Mouse (Mus musculus) layer of hippocampus, adult 11-12 months (tissue): Measurements from ENCODE around the gene Ide.
"Not testable (repeated sequence)": the region's sequence is repeated elsewhere in the genome, so short reads cannot be mapped to it uniquely, and the experiment has no call there.

Source experiments
- DNase-seq: peaks from one replicate; pipeline ENCODE4 v3.0.0; 2022; ENCODE audit warnings: low spot score

Ide gene

DNA sequence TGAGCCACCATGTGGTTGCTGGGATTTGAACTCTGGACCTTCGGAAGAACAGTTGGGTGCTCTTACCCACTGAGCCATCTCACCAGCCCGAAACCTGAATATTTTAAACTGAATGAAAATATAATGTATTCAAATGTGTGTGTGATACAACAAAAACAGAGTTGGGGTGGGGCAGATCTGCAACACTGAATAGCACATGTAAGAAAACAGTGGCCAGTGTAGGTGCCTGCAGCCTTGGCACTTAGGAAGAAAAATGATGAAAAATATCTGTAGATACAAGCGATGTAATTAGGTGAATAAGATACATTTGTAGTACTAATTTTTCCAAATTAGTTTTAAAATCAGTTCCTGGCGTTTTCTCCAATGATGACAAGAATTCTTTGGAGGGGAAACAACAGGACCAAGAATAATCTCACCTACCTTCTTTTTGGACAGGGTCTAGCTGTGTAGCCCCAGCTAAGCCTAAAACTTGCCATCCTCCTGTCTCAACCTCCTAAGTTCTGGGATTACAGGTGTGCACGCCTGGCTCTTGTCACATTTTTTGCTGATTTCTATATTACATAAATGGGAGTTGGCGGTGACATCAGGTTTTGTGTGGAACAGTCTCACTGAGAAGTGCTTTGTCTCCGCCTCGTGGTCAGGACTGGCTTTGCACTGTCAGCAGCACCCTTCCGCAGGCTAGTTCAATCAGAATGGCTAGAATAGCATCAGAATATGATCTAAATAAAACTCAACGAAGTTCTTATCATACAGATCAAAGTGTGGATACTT is 72.1 kb downstream of the Ide start:
- peak; percentile 92 for DNase-seq

DNA sequence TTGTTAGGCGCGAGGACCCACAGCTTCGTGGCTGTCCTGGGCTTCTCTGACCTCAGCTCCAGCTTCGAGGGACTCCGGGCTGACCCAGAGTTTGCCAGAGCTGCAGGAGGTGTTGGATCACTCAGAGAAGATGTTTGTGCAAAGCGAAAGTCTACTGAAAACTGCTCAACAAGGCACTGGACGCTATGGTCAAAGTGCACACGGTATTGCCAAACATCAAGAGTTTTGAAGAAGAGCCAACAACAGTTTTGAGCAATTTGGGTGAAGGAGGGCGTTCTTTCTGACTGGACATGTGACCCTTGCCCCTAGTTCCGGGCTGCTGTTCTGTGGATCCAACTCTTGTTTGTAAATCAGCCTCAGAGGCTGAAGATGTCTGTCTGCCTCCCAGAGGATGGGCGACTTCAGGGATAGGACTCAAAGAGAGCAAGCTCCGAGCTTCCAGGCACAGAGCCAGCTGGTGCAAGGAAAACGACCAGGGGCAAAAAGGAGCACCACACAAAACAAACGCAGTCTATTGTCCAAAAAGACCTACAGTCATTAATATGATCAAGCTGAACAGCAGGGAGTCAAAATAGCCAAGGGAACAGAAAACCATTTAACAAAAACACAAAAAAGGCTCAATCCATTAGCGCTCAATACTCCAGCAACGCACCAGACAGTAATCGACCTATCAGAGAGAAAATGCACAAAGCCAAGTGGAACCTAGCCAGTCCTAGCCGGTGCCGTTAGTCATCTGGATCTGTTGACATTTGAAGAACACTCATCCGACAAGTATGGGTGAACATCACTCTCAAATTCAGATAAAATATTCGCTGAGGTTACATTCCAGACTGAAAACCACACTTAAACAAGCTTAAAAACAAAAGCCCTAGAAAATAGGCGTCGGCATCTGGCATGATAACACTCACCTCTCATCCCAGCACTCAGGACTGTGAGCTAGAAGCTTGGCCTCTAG is 73.4 kb downstream of the Ide start:
- DNase-seq: peak; percentile 46

DNA sequence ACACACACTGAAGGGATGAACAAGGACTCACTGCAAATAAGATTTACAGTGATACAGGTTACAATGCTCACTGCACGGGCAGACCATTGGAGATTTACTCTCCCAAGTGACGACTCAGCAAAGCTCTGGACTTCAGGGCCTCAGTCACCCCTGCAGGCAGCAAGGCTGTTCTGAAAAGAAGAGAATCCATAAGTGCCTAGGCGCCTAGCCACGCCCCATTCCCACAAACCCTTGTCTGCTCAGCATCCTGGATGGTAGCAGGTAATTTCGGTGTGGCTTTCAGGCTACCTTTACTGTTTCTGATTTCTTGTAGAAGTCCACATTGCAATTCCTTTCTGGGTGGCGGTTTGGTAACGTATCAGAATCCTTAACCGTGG is 74.1 kb downstream of the Ide start:
- no peak for DNase-seq

- DNase-seq: no peak
These were observed 75.3 kb downstream of the Ide start for GRCm38 (mm10) chr19:37262389-37262788.

DNA sequence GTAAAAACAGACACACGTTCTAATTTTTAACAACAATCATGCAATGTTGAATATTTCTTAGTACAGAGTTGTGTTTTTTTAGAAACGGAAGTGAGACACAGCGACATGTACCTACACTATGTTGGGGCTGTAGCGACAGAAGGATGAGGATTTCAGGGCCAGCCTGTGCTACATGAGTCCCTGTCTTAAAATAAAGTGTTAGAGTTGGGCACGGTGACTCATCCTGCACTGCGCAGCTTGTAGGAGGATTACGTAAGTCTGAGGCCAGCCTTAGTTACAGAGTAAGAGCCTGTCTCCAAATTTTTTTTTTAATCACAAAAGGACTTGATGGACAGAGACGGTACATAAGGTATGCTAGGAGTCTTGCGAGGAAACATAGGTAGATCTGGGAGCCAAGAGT is 82.3 kb downstream of the Ide start:
- peak; percentile 38 for DNase-seq

DNA sequence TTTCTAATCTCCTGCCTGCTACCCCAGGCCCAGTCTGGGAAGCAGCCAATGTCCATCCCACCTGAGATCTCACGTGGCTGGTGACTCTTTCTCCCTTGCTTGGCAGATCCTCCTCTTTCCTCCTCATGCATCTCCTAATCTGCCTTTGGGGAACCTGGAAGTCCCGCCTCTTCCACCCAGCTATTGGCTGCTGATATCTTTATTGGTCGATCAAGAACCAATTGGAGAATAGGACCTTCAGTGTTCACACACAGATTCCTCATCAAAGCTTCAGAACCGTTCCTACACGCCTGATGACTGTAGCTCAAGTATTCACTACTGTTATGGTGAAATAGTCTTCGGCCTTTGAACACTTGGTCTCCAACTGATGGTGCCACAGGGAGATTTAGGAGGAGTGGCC is 85.5 kb downstream of the Ide start:
- no peak for DNase-seq

DNA sequence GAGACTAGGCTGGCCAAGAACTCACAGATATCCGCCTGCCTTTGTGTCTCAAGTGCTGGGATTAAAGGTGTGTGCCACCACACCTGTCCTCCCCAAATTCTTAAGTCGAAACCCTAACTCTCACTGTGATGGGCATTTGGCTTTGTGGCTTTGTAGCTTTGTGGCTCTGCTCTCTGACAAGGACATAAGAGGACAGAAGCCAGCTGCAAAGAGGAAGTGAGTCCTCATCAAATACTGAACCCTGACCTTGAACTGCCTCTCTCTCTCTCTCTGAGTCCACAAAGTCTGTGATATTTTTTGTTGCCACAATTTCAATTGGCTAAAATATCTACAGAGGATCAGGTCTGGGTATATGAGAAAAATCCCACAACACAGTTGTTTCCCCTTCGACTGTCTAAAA is 89.5 kb downstream of the Ide start:
- DNase-seq: no peak

DNA sequence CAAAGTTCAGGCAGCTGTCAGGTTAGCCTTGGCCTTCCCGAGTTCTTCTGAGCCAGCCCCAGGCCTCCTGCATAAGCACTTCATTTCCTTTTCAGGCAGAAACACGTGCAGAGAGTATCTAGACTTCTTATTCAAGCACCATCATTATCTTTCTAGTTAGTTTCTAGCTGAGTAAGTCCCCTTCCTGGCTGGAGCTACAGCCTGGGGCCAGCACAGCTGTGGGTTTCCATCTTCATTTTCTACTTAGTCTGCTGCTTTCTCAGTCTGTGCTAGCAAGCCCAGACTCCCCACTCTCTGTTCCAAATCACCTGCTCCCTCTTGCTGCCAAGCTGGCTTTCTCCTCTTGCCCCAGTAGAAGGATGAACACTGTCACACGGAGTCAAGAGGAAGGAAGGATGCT is 90.8 kb downstream of the Ide start:
- no peak for DNase-seq

DNA sequence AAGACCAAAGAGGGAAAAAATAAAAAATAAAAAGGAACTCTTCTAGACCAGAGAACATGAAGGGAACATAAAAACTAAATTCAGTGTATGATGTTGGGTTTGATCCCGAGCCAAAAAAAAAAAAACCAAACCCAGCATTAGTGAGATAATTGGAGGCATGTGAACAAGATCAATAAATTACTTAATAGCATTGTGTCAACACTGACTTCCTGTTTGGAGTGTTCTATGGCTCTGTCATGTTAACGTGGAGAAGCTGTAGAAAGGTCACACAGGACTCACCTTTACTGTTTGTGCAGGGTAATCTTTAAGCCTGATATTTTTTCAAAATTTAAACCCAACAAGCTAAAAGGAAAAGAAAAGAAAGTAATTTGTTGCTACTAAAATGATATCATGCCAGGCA is 94.9 kb downstream of the Ide start:
- DNase-seq: no peak

GRCm38 (mm10) chr19:37241201-37241600 is 96.5 kb downstream of the Ide start:
- DNase-seq: no peak

- DNase-seq: no peak
These were observed 98.6 kb downstream of the Ide start for GRCm38 (mm10) chr19:37239096-37239495.

DNA sequence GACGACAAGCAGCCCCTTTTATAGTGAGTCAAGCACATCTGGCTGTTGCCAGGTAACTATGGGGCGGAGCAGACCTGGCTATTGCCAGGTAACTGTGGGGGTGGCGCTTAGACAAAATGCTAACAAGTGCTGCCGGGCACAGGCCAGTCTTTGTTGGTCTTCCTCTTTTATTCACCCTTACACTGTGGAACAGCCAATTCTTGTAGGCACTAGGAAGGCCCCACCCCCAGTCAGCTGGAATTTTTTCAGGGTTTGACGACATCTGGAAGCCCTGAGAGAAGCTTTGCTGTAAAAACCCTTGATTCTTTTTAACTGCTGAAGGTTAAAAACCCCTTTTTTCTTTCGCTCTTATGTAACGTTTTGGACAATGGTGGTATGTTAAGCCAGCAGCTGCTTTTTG is 99.0 kb downstream of the Ide start:
- DNase-seq: no peak

- DNase-seq: no peak
These were observed 99.8 kb downstream of the Ide start for GRCm38 (mm10) chr19:37237712-37238437.

DNA sequence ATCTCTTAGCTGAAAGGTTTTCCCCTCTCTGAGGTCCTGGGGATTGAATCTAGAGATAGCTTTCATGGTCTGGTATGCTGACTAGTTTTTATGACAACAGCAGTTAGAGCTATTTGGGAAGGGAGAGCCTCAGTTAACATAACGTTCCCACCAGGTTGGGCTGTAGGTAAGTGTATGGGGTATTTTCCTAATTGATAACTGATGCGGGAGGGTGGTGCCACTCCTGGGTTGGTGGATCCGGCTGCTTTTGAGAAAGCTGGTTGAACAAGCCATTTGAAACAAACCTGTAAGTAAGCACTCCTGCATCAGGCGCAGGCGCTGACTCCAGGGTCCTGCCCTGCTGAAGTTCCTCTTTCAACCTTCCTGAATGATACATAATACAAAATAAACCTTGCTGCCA is 100.3 kb downstream of the Ide start:
- DNase-seq: no peak

GRCm38 (mm10) chr19:37235818-37236217 is 101.8 kb downstream of the Ide start:
- no peak for DNase-seq

GRCm38 (mm10) chr19:37233561-37234539 is 103.8 kb downstream of the Ide start:
- no peak for DNase-seq

DNA sequence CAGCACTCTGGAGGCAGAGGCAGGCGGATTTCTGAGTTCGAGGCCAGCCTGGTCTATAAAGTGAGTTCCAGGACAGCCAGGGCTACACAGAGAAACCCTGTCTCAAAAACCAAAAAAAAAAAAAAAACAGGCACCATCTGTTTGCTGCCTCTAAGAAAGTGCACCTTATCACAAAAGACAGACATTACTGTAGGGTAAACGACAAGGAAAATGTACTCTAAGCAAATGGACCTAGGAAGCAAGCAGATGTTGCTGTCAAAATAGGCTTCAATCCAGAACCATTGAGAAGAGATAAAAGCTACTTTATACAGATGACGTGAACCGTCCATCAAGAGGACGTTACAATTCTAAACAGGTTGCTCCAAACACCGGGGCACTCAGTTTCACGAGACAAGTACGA is 105.1 kb downstream of the Ide start:
- DNase-seq: not testable (repeated sequence)

DNA sequence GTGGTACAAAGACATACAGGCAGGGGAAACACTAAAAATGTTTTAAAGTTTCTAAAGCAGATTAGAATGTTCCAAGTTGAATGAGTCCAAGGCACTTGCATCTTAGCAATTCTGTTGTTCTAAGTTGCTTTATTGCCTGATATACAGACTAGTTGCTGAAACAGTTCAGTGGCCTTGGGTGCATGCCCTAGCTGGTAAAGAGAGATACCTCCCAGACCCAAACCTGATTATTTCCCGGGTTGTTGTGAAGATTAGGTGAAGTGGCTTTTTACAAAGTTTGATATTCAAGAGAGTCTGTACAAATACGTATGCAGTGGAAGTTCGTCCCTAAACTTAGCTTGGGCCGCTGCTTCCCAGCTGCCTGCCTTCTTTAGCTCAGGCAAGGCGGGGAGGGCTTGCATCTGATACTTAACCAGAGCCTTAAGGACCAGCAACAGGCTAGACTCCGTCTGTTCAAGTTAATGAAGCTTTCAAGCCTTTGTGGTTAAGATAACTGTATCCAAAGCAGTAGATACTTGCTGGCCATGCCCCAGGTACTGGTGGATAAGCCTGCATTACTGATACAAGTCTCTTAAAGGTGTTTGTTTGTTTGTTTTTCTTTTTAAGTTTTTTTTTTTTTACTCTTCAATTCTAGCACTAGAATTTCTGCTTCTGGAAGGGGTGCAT is 112.3 kb downstream of the Ide start:
- no peak for DNase-seq
